Mouse (Mus musculus) cerebellum, adult 11-12 months (tissue): ENCODE measurements at regions not wholly inside any gene's neighbourhood (a gene's known extent, or its start where the extent isn't known, plus 50 kb on each side); places are given as distances from the start of the nearest gene placed in this dataset.
"Not testable (repeated sequence)": the region's sequence is repeated elsewhere in the genome, so short reads cannot be mapped to it uniquely, and the experiment has no call there.

Source experiments
- DNase-seq: peaks from one replicate; pipeline ENCODE4 v3.0.0; 2022

DNA sequence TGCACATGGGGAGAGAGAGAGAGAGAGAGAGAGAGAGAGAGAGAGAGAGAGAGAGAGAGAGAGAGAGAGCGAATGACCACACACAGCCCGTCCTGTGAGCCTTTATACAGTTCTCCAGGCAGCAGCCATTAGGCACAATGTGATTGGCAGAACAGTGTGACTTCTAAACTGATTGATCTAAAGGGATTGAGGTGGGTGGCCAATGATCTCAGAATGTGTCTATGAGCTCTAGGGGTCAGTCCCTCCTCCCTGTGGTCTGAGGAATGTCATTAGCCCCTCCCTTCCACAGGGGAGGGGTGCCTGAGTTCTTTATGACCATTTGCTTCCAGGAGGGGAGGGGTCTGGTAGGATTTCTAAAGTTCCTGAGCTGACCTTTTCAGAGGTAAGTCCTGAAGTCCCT lies 62.1 kb downstream of the Duxbl3 start:
- not testable (repeated sequence) for DNase-seq

DNA sequence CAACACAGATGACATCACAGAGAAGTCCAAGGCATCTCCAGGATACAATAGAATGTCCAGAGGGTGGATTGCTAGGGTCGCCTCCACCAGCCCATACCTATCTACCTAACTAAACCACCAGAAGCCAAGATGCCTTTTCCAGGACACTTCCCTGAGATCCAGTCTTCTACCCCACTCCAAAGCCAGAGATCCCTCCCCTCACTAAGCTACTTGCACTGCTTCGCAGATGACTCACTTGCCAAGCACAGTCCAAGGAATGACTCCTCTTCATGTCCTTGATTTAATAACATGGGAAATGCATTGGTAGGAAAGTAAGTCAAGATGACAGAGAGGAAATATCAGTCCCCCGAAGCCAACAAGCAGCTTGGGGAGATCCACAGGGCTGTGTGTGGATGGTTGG lies 63.0 kb downstream of the Duxbl3 start:
- DNase-seq: no peak

DNA sequence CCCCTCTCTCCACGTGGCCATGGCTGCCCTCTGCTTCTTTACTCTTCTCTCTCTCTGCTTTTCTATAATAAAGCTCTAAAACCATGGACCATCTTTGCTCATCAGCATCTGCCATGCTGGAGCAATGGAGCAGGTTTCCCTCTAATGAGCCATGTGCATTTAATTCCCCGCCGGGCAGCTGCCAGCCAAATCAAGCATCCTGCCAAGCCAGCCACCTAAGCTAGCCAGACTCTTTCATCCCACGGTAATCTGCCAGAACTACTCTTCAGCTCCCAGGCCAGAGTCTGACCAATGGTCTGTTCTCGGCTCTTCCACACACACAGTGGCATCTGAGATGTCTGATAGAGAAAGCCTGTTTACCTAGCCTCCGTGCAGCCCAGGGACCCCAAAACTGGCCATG lies 70.8 kb downstream of the Duxbl3 start:
- peak; percentile 6 for DNase-seq

DNA sequence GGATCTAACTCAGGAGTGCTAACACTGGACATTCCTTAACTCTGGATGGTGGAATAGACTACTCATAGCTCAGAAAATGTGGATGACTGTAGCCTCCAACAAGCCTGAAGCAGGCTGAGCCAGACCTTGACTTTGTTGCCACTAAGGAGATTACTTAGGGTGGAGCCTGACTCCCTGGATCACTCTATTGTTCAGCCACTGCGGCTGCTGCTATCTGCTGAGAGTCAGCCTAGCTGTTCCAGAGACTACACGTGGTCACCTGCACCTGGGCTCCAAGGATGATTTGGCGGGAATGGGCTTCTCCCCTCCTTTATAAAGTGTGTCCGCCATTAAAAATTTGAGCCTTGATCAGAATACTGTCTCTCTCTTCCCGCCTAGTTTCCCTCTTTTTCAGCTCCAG lies 83.3 kb downstream of the Duxbl3 start:
- no peak for DNase-seq

DNA sequence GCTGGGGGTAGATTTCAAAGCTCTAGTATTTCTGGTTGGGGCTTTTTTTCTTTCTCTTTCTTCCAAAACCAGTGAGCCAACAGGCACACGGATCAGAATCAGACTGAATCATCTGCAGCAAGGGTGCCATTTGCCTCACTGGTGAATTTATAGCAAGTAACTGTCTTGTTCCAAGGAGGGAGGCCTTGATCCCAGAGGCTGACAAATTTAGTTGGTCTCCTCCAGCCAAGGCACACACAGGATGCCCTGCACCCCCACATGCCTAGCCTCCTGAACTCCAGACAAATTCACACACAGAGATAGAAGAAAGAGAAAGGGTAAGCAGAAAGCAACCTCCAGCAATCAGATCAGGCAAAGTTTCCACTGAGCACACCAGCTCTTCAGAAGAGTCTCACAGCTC lies 87.5 kb downstream of the Duxbl3 start:
- DNase-seq: no peak

DNA sequence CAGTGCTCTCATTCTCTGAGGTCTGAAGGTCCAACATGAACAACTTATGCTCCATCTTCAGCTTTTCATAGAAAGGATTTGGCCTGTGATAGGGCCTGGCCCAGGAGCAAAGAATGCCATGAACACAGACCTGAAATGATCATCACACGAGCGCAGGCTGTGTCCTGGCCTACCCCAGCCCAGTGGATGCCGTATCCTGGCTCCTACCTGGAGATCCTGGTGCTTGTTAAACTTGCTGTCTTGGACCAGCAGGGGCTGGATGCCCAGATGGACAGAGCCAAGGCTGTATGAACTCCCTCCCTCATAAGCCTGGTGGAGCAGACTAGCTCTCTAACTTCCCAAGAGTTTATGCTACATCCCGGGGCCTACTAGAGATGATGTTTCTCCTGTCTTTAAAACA lies 89.5 kb downstream of the Duxbl3 start:
- no peak for DNase-seq

DNA sequence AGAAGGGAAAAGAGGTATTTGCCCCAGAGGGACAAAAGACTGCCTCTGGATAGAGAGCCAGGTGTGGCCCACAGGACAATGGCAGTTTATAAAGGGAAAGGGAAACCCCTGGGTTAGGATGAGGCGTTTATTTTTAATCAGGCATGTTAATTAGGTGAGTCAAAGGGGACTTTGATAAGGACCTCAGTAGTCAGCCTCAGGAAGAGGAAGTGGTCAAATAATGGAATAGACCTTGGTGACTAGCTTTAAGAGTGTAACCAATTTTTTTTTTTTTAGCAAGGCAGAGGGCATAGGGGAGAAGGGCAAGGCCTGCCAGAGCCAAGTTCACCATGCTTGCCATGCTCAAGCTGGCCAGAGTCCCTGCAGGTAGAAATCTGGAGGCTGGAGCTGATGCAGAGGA lies 95.2 kb downstream of the Duxbl3 start:
- no peak for DNase-seq

DNA sequence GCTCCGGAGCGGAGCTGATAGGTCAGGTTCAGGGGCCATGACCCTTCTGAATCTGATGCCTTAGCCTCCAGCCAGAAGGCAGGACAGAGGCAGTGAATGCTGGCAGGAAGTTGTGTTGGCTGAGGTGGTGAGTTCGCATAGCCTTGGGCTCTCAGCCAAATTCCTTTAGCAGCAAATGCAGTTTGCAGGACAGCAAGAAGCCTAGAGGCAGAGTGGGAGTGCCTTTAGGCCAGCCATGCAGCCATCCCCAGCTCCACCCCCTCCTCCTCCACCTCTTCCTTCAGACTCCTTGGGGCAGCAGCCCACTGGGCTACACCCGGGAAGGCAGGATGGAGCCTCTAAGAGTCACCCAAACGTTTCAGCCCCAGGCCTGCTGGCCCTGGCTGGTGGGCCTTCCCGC lies 99.5 kb downstream of the Duxbl3 start:
- no peak for DNase-seq

DNA sequence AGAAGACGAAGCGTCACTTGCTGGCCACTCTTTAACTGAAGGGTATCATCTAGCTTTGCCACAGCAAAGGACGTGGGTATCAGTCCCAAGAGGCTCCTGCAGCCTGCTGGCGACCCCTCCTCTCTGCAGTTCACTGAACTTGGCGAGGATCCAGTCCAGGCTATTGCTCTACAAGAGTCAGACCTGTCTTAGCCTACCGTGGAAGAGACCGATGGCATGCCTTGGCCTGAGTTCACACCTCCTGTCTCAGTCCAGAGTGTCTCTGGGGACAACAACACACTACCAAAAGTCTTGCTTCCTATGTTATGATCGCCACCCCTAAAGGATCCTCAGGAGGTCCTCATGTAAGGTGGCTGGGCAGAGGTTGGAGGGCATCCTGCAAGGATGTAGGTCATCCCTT lies 100.2 kb downstream of the Duxbl3 start:
- DNase-seq: no peak

DNA sequence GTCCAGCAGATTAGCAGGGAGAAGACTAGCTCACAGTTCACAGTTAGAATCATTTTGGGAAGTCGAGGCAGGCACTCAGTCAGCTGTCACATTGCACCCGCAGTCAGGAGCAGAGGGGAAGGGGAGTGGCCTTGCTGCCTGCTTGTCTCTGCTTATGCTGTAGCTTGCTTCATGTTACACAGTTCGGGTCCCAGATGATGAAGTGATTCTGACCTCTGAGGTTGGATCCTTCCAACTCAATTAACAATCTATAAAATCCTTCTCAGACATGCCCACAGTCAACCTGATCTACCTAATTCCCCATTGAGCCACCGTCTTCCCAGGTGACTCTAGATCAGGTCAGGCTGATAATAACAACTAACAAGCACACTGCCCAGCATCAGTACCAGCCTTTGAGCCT lies 102.3 kb downstream of the Duxbl3 start:
- DNase-seq: no peak

DNA sequence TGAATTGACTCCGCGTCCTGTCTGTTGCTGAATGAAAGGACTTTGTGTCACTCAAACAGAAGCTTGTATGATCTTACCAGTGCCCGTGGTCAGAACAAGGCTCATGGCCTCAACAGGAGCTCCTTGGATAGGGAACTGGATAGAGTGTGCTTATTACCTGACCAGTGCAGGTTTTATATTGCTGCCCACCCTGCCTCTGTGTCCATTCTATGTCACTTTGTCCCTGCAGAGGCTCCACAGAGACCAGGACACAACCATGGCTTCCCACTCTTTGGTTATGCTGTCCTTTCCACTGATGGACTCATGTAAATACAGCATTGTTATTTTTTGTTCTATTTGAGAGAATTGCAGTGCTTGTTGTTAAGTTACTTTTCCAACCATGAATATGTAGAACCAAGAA lies 103.4 kb downstream of the Duxbl3 start:
- no peak for DNase-seq
